Mouse (Mus musculus) left cerebral cortex, adult 18-20 months (tissue): ENCODE data around the gene Speer4e. TPM values are rescaled to one million over a fixed set of nuclear protein-coding genes. Genes with fewer than 3 reads are reported as not detected.
"Not testable (repeated sequence)": the region's sequence is repeated elsewhere in the genome, so short reads cannot be mapped to it uniquely, and the experiment has no call there.

Source experiments
- DNase-seq, 2 experiments: peaks; one replicate each; pipeline ENCODE4 v3.0.0; 2021 to 2022; ENCODE audit warnings: low spot score in 2 of 2, mixed read lengths in 1 of 2
- long read RNA-seq, 2 experiments: library from polyadenylated mRNA; stranded (forward); transcript quantifications; one replicate each; pipeline ENCODE4 v2.0.0; 2021
- total RNA-seq, 2 experiments: library from RNA; stranded (reverse); gene quantifications; 2 replicates each; pipeline ENCODE4 v1.2.3; 2021

Gene Speer4e
- not detected for total RNA-seq
- long read RNA-seq, experiment 1, result 0 reads
- long read RNA-seq, experiment 2, result 0 reads

GRCm38 (mm10) chr5:14938329-14938728, at the start of gene Speer4e:
Gene Speer4e, minus strand, starts transcription at chr5:14938429.
- not testable (repeated sequence) for DNase-seq

- not testable (repeated sequence) for DNase-seq
These were observed 48.6 kb upstream of the Speer4e start for GRCm38 (mm10) chr5:14986649-14987387.

GRCm38 (mm10) chr5:14978835-14979234, 40.6 kb upstream of the Speer4e start, which contains the start of gene Gm10354:
Gene Gm10354, minus strand, starts transcription at chr5:14978935.
- not testable (repeated sequence) for DNase-seq

GRCm38 (mm10) chr5:14977368-14977767, 39.1 kb upstream of the Speer4e start:
- DNase-seq, result not testable (repeated sequence)

- not testable (repeated sequence) for DNase-seq
These were observed 37.1 kb upstream of the Speer4e start for GRCm38 (mm10) chr5:14975294-14975693.

GRCm38 (mm10) chr5:14972841-14973240, 34.6 kb upstream of the Speer4e start:
- DNase-seq, result not testable (repeated sequence)

GRCm38 (mm10) chr5:14963821-14964220, 25.6 kb upstream of the Speer4e start:
- DNase-seq, result peak in 1 of 2 experiments; percentile 8

GRCm38 (mm10) chr5:14961502-14961901, 23.3 kb upstream of the Speer4e start:
- not testable (repeated sequence) for DNase-seq

GRCm38 (mm10) chr5:14955928-14956706, 17.9 kb upstream of the Speer4e start:
- DNase-seq, result not testable (repeated sequence)

GRCm38 (mm10) chr5:14953587-14953986, 15.4 kb upstream of the Speer4e start:
- DNase-seq, result not testable (repeated sequence)

- not testable (repeated sequence) for DNase-seq
These were observed 14.5 kb upstream of the Speer4e start for GRCm38 (mm10) chr5:14952749-14953148.

- DNase-seq, result not testable (repeated sequence)
These were observed 13.6 kb upstream of the Speer4e start for GRCm38 (mm10) chr5:14951822-14952221.

- DNase-seq, result peak in 1 of 2 experiments; percentile 12
These were observed 9.4 kb upstream of the Speer4e start for GRCm38 (mm10) chr5:14947482-14948198.

- not testable (repeated sequence) for DNase-seq
These were observed 7.3 kb upstream of the Speer4e start for GRCm38 (mm10) chr5:14945524-14945923.

- not testable (repeated sequence) for DNase-seq
These were observed 2.8 kb upstream of the Speer4e start for GRCm38 (mm10) chr5:14941043-14941442.

- DNase-seq, result not testable (repeated sequence)
These were observed 4.5 kb downstream of the Speer4e start for GRCm38 (mm10) chr5:14933721-14934120.

- not testable (repeated sequence) for DNase-seq
These were observed 11.2 kb downstream of the Speer4e start for GRCm38 (mm10) chr5:14927047-14927446.

- DNase-seq, result not testable (repeated sequence)
These were observed 23.4 kb downstream of the Speer4e start, which contains the start of gene Gm9758 for GRCm38 (mm10) chr5:14914799-14915198. Gene Gm9758, minus strand, starts transcription at chr5:14914899.

- DNase-seq, result not testable (repeated sequence)
These were observed 23.9 kb downstream of the Speer4e start for GRCm38 (mm10) chr5:14914361-14914760.

- not testable (repeated sequence) for DNase-seq
These were observed 34.7 kb downstream of the Speer4e start for GRCm38 (mm10) chr5:14903539-14903938.

- no peak for DNase-seq
These were observed 46.0 kb downstream of the Speer4e start for GRCm38 (mm10) chr5:14892242-14892641.
